Mouse (Mus musculus): ENCODE data around the gene Tmcc2. TPM values are rescaled to one million over a fixed set of nuclear protein-coding genes. Genes with fewer than 3 reads are reported as not detected.

The Tmcc2 gene
- polyA plus RNA-seq, 1 experiment from 2014 or later, result 2.2 TPM

- no peaks in the 10 kb centered on the region for H3K36me3 ChIP-seq (ENCODE audit: control insufficient read depth, insufficient read depth)
- H3K4me1 ChIP-seq (replicated peaks; ENCODE audit: control insufficient read depth, insufficient read depth, low read length), result no peaks in the 10 kb centered on the region; the same call in 1 of the 2 replicates
- no peak overlapping the region for H3K4me2 ChIP-seq (replicated peaks; ENCODE audit: low read depth)
- no peak overlapping the region for H3K27ac ChIP-seq (ENCODE audit: low read depth, low read length)
- no peak overlapping the region for H3K9ac ChIP-seq (ENCODE audit: low read depth, low read length)
- TF ChIP-seq CTCF (IDR thresholded peaks at IDR 0.05; ENCODE audit: low read depth), result no peak
- H3K9me3 ChIP-seq (ENCODE audit: control insufficient read depth), result no peaks in the 10 kb centered on the region
- WGBS, result 52% methylated on average over 7 of the region's 7 CpGs
- H3K4me3 ChIP-seq (ENCODE audit: low read depth, low read length), result no peak overlapping the region
- ATAC-seq, result no peak
- no peaks in the 10 kb centered on the region for H3K27me3 ChIP-seq (replicated peaks; ENCODE audit: control insufficient read depth, insufficient read depth, low read length)
Observed at GRCm38 (mm10) chr1:132310754-132311153, 80.3 kb downstream of the Tmcc2 start.

- Histone ChIP-seq H3K27me3 (replicated peaks; ENCODE audit: control insufficient read depth, insufficient read depth, low read length) (no peaks in the 10 kb centered on the region), H3K4me3 (ENCODE audit: low read depth, low read length) (no peak overlapping the region), H3K27ac (ENCODE audit: low read depth, low read length) (no peak overlapping the region), H3K4me2 (replicated peaks; ENCODE audit: low read depth) (no peak overlapping the region), H3K9ac (ENCODE audit: low read depth, low read length) (no peak overlapping the region), H3K36me3 (ENCODE audit: control insufficient read depth, insufficient read depth) (no peaks in the 10 kb centered on the region), H3K9me3 (ENCODE audit: control insufficient read depth) (no peaks in the 10 kb centered on the region), H3K4me1 (replicated peaks; ENCODE audit: control insufficient read depth, insufficient read depth, low read length) (no peaks in the 10 kb centered on the region)
- 85% methylated on average over 7 of the region's 7 CpGs for WGBS
- ATAC-seq, result no peak
- no peak for TF ChIP-seq CTCF (IDR thresholded peaks at IDR 0.05; ENCODE audit: low read depth)
Observed at GRCm38 (mm10) chr1:132308674-132309073, 82.4 kb downstream of the Tmcc2 start.

GRCm38 (mm10) chr1:132307962-132308361 lies 83.1 kb downstream of the Tmcc2 start:
- 87% methylated on average over 6 of the region's 6 CpGs for WGBS
- H3K9me3 ChIP-seq (ENCODE audit: control insufficient read depth), result no peaks in the 10 kb centered on the region
- no peak for ATAC-seq
- H3K4me2 ChIP-seq (replicated peaks; ENCODE audit: low read depth), result no peak overlapping the region
- H3K9ac ChIP-seq (ENCODE audit: low read depth, low read length), result no peak overlapping the region
- H3K36me3 ChIP-seq (ENCODE audit: control insufficient read depth, insufficient read depth), result no peaks in the 10 kb centered on the region
- no peak overlapping the region for H3K27ac ChIP-seq (ENCODE audit: low read depth, low read length)
- no peaks in the 10 kb centered on the region for H3K4me1 ChIP-seq (replicated peaks; ENCODE audit: control insufficient read depth, insufficient read depth, low read length)
- H3K27me3 ChIP-seq (replicated peaks; ENCODE audit: control insufficient read depth, insufficient read depth, low read length), result no peaks in the 10 kb centered on the region
- 0 out of 2 replicates have a peak, but pooled peaks have one; percentile 2 for TF ChIP-seq CTCF (IDR thresholded peaks at IDR 0.05; ENCODE audit: low read depth)
- H3K4me3 ChIP-seq (ENCODE audit: low read depth, low read length), result no peak overlapping the region

GRCm38 (mm10) chr1:132306808-132307207 lies 84.3 kb downstream of the Tmcc2 start:
- WGBS, result 16% methylated on average over 4 of the region's 4 CpGs
- no peaks in the 10 kb centered on the region for H3K27me3 ChIP-seq (replicated peaks; ENCODE audit: control insufficient read depth, insufficient read depth, low read length)
- H3K27ac ChIP-seq (ENCODE audit: low read depth, low read length), result no peak overlapping the region
- no peak overlapping the region for H3K4me2 ChIP-seq (replicated peaks; ENCODE audit: low read depth)
- H3K9me3 ChIP-seq (ENCODE audit: control insufficient read depth), result no peaks in the 10 kb centered on the region
- no peak overlapping the region for H3K4me3 ChIP-seq (ENCODE audit: low read depth, low read length)
- TF ChIP-seq CTCF (IDR thresholded peaks at IDR 0.05; ENCODE audit: low read depth), result no peak
- H3K9ac ChIP-seq (ENCODE audit: low read depth, low read length), result no peak overlapping the region
- no peaks in the 10 kb centered on the region for H3K4me1 ChIP-seq (replicated peaks; ENCODE audit: control insufficient read depth, insufficient read depth, low read length)
- no peaks in the 10 kb centered on the region for H3K36me3 ChIP-seq (ENCODE audit: control insufficient read depth, insufficient read depth)
- no peak for ATAC-seq

Other genes starting within 250 kb of the Tmcc2 start
- gene Lemd1, start 199.8 kb downstream of the Tmcc2 start, polyA plus RNA-seq (2015; fragmentation: Nextera tagmentation; extraction: Ambion mirVana), result 0.08 TPM in 1 of 2 replicates, not detected in the other
- not detected in 2 replicates for gene AC124108.1, start 199.8 kb downstream of the Tmcc2 start, polyA plus RNA-seq (2015; fragmentation: Nextera tagmentation; extraction: Ambion mirVana)
- gene Gm10188, start 161.5 kb downstream of the Tmcc2 start, polyA plus RNA-seq (2015; fragmentation: Nextera tagmentation; extraction: Ambion mirVana), result not detected in 2 replicates
- gene Klhdc8a, start 92.7 kb downstream of the Tmcc2 start, polyA plus RNA-seq (2015; fragmentation: Nextera tagmentation; extraction: Ambion mirVana), result 0.46 and 0.51 TPM in 2 replicates
- gene Nuak2, start 75.2 kb downstream of the Tmcc2 start, polyA plus RNA-seq (2015; fragmentation: Nextera tagmentation; extraction: Ambion mirVana), result 20.0 and 20.6 TPM in 2 replicates
- gene Dstyk, start 26.3 kb upstream of the Tmcc2 start, polyA plus RNA-seq (2015; fragmentation: Nextera tagmentation; extraction: Ambion mirVana), result 3.7 and 3.8 TPM in 2 replicates
- 14.5 and 16.6 TPM in 2 replicates for gene Rbbp5, start 86.1 kb upstream of the Tmcc2 start, polyA plus RNA-seq (2015; fragmentation: Nextera tagmentation; extraction: Ambion mirVana)
- gene Tmem81, start 114.9 kb upstream of the Tmcc2 start, polyA plus RNA-seq (2015; fragmentation: Nextera tagmentation; extraction: Ambion mirVana), result 2.9 and 3.1 TPM in 2 replicates
- gene Cntn2, start 152.0 kb upstream of the Tmcc2 start, polyA plus RNA-seq (2015; fragmentation: Nextera tagmentation; extraction: Ambion mirVana), result 0.14 and 0.29 TPM in 2 replicates